Mouse (Mus musculus) intestine, postnatal 0 days (tissue): ENCODE measurements around the gene Ddx20. TPM values are rescaled to one million over a fixed set of nuclear protein-coding genes. Genes with fewer than 3 reads are reported as not detected.

Experiments used
- ATAC-seq: fragments of 200-750 bp; cut with Nextera tagmentation; 2 replicates; pipeline ENCODE4 v1.8.0; 2017; ENCODE audit warnings: mild to moderate bottlenecking, moderate TSS enrichment, moderate library complexity
- H3K27ac ChIP-seq: fragments of 300-500 bp; sonication (generic); 2 replicates; pipeline ENCODE4 v1.5.1; 2014; ENCODE audit warnings: mild to moderate bottlenecking, low read depth, low read length, moderate library complexity
- H3K27me3 ChIP-seq: fragments of 300-500 bp; sonication (generic); replicated peaks from 2 replicates; pipeline ENCODE4 v1.6.1; 2014; ENCODE audit warnings: low read length, mixed read lengths; ENCODE audit not compliant: control insufficient read depth, insufficient read depth
- H3K36me3 ChIP-seq: fragments of 300-500 bp; sonication (generic); 2 replicates; pipeline ENCODE4 v1.6.1; 2014; ENCODE audit warnings: mild to moderate bottlenecking, moderate library complexity; ENCODE audit not compliant: control insufficient read depth, insufficient read depth
- H3K4me1 ChIP-seq: fragments of 300-500 bp; sonication (generic); replicated peaks from 2 replicates; pipeline ENCODE4 v1.6.1; 2014; ENCODE audit warnings: antibody characterized with exemption, low read length, mixed read lengths; ENCODE audit not compliant: control insufficient read depth, insufficient read depth
- H3K4me2 ChIP-seq: fragments of 300-500 bp; sonication (generic); replicated peaks from 2 replicates; pipeline ENCODE4 v1.6.1; 2014; ENCODE audit warnings: low read depth, mild to moderate bottlenecking, moderate library complexity
- H3K4me3 ChIP-seq: fragments of 300-500 bp; sonication (generic); 2 replicates; pipeline ENCODE4 v1.5.1; 2014; ENCODE audit warnings: low read depth, low read length
- H3K9ac ChIP-seq: fragments of 300-500 bp; sonication (generic); 2 replicates; pipeline ENCODE4 v1.6.1; 2014; ENCODE audit warnings: mild to moderate bottlenecking, low read depth, low read length
- H3K9me3 ChIP-seq: fragments of 300-500 bp; sonication (generic); 2 replicates; pipeline ENCODE4 v1.6.1; 2016; ENCODE audit warnings: mixed run types; ENCODE audit not compliant: control insufficient read depth
- CTCF ChIP-seq: sonication (generic); IDR thresholded peaks from 2 replicates; pipeline ENCODE4 v1.5.1; 2016; ENCODE audit warnings: low read depth, mild to moderate bottlenecking, control low read depth, antibody characterized with exemption, moderate library complexity
- WGBS: fragments of 180-500 bp; shearing (Covaris S2); extraction: QIAGEN DNeasy Blood & Tissue Kit; methylation state at CpG from one replicate; pipeline ENCODE4 v1.1.7; 2014; 5-methylcytosine and 5-hydroxymethylcytosine counted together
- polyA plus RNA-seq: library from polyadenylated mRNA; unstranded; fragments of >200 nt; fragmentation: Nextera tagmentation; extraction: Ambion mirVana; gene quantifications from 2 replicates; pipeline ENCODE4 v1.2.1, GENCODE M21; 2015

The Ddx20 gene
- polyA plus RNA-seq: 11.4 and 12.8 TPM in 2 replicates

DNA sequence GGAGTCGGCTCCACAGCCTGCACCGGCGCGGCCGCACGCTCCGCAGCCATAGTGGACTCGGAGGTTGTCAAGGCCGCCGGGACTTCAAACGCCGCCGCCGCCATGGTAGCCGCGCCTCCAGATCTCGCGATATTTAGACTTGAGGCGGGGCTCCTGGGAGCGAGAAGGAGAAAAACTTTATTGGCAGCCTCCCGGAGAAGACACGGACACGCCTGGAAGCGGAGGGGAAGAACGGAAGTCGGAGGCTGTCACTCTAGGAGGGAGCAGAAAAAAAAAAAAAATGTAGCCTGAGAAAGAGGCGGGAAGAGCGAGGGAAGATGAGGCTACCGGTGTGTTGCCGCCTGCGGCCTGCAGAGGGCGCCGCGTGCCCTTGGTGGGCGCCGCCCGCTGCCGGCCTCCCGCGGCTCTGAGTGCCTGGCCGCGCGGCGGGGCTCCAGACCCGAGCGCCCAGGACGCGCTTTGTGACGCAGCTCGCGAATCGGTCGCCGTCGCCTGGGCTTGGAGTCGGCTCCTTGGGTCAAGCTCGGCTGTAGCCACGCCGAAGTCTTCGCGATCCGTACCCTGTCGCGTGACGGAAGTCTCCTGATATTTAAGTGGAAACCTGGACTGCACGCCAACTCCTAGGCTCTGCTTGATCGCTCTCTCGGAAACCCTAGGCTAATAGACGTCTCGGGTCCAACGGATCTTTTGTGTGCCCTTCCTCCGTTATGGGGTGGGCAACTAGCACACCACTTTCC, at the start of gene Ddx20:
Ddx20 (minus strand) TSS at position 251 of the 737 bp plus-strand sequence.
- Histone ChIP-seq H3K9me3 (no peaks in the 10 kb centered on the region), H3K4me2 (peak within 1 kb of the TSS; percentile 90), H3K4me1 (no peaks in the 10 kb centered on the region), H3K9ac (peak within 1 kb of the TSS; percentile 89), H3K36me3 (peaks cover 11% of the 10 kb centered on the region; the same call in 1 of the 2 replicates), H3K4me3 (peak within 1 kb of the TSS; percentile 83), H3K27ac (peak within 1 kb of the TSS; percentile 74), H3K27me3 (no peaks in the 10 kb centered on the region)
- WGBS: under 1% methylated on average over 70 of the region's 72 CpGs
- ATAC-seq: peak; percentile 98
- peak; percentile 90 for TF ChIP-seq CTCF

DNA sequence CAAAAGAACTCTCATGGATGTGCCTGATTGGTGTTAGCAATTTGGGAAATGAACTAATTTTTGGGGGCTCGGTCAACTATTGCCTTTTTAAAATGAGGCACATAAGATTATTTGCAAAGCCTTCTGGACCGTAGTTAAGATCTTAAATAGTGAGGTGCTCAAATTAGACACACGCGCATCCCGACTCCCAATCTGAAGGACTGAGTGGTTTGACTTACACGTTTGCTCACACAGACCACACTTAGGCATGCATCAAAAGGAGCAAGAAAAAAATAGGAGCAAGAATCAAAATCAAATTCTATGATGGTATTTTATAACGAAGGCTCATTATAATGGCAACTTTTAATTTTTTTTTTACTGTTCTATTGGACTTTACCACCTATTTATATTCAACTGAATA, 49.7 kb upstream of the Ddx20 start:
- Histone ChIP-seq H3K9me3 (no peaks in the 10 kb centered on the region), H3K36me3 (peaks cover 31% of the 10 kb centered on the region), H3K4me2 (no peak overlapping the region), H3K4me3 (no peak overlapping the region), H3K9ac (no peak overlapping the region), H3K27me3 (no peaks in the 10 kb centered on the region), H3K27ac (no peak overlapping the region), H3K4me1 (no peaks in the 10 kb centered on the region)
- no peak for ATAC-seq
- no peak for TF ChIP-seq CTCF
- WGBS: 95% methylated on average over 7 of the region's 7 CpGs

DNA sequence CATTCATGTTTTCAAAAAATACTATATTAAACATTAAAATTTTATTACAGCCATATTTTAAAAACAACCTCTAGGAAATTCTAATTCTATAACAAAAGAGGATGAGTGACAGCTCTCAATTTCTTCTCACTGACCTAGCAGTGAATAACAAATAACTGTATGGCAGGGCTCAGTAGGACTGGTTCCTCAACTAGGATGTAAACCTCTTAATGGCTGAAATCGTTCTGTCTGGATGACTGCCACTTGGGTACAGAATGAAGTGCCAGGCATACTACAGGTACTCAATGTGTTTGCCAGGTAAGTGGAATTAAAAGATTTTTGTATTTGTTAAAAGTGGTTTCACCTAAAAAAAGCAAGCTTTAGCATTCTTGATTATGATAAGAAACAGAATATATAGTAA, 48.8 kb upstream of the Ddx20 start:
- TF ChIP-seq CTCF: no peak
- ATAC-seq: no peak
- no peak overlapping the region for H3K9ac ChIP-seq
- H3K4me3 ChIP-seq: no peak overlapping the region
- no peaks in the 10 kb centered on the region for H3K4me1 ChIP-seq
- H3K4me2 ChIP-seq: no peak overlapping the region
- no peaks in the 10 kb centered on the region for H3K9me3 ChIP-seq
- peaks cover 33% of the 10 kb centered on the region for H3K36me3 ChIP-seq
- H3K27ac ChIP-seq: no peak overlapping the region
- no peaks in the 10 kb centered on the region for H3K27me3 ChIP-seq
- 92% methylated on average over 1 of the region's 1 CpGs for WGBS

GRCm38 (mm10) chr3:105735285-105735684, 47.9 kb upstream of the Ddx20 start:
- no peak overlapping the region for H3K9ac ChIP-seq
- peaks cover 38% of the 10 kb centered on the region for H3K36me3 ChIP-seq
- H3K4me2 ChIP-seq: no peak overlapping the region
- no peak overlapping the region for H3K27ac ChIP-seq
- TF ChIP-seq CTCF: no peak
- H3K4me1 ChIP-seq: no peaks in the 10 kb centered on the region
- no peaks in the 10 kb centered on the region for H3K9me3 ChIP-seq
- no peak overlapping the region for H3K4me3 ChIP-seq
- H3K27me3 ChIP-seq: no peaks in the 10 kb centered on the region
- ATAC-seq: no peak

DNA sequence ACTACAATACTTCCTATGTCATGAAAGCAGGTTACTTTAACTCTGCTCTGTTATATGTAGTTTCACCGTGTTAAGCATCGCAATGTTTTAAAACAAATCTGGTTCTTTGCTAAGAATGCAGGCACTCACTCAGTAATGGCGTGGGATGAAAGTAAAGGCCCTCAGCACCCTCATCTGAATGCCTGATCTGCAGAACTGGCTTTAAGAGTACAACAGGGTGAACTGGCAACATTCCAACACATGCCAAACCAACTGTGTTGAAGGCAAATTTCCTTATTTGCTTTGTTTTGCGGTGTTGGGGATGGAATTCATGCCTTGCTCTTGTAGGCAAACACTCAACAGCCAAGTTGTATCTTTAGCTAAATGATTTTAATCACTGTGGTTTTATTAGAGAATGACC, 46.2 kb upstream of the Ddx20 start:
- peaks cover 34% of the 10 kb centered on the region for H3K36me3 ChIP-seq
- H3K9me3 ChIP-seq: no peaks in the 10 kb centered on the region
- no peaks in the 10 kb centered on the region for H3K4me1 ChIP-seq
- H3K27ac ChIP-seq: no peak overlapping the region
- WGBS: 86% methylated on average over 4 of the region's 4 CpGs
- no peak for ATAC-seq
- no peak for TF ChIP-seq CTCF
- no peak overlapping the region for H3K4me2 ChIP-seq
- no peaks in the 10 kb centered on the region for H3K27me3 ChIP-seq
- H3K9ac ChIP-seq: no peak overlapping the region
- H3K4me3 ChIP-seq: no peak overlapping the region

DNA sequence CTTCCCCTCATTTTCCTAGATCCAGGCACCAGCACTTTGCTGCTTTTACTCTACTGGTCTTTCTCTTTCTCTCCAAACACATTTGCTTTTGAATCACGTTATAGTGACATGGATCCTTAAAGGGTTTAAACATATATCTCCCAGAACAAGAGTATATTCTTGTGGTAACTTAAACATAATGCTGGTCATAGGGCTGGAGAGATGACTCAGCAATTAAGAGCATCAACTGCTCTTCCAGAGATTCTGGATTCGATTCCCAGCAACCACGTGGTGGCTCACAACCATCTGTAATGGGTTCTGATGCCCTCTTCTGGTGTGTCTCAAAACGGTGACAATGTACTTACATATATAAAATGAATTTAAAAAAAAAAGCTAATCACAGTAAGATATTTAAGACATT, 45.0 kb upstream of the Ddx20 start:
- Histone ChIP-seq H3K4me2 (no peak overlapping the region), H3K27ac (no peak overlapping the region), H3K9ac (no peak overlapping the region), H3K27me3 (no peaks in the 10 kb centered on the region), H3K36me3 (peaks cover 28% of the 10 kb centered on the region), H3K9me3 (no peaks in the 10 kb centered on the region), H3K4me3 (no peak overlapping the region), H3K4me1 (no peaks in the 10 kb centered on the region)
- ATAC-seq: no peak
- TF ChIP-seq CTCF: no peak
- WGBS: 88% methylated on average over 4 of the region's 4 CpGs
